Mouse (Mus musculus) thymus, postnatal 4 days (tissue): ENCODE data around the gene Fos.
A peak's percentile ranks its signal among the peaks of the same experiment; 100 is the strongest.

Source experiments
- DNase-seq: peaks from one replicate; pipeline ENCODE4 v3.0.0; 2021

Fos gene

DNA sequence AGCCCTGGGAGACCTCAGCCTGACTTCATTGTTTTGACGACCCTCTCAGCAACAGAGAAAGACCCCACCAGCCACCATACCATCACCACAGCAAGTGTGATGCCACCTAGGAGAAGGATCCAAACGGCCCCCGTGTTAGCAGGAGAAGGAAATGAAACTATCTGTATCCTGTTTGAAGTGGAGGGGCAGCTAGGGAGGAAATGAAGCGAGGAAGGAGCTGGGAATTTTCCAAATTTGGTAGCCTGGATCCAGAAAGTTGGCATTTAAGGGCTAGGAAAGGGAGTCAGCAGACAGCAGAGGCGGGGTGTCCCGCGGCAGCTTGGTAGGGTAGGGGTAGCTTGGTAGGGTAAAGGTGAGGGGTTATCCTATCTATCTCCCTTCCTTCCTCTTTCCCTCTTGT lies 10.9 kb upstream of the Fos start:
- no peak for DNase-seq

DNA sequence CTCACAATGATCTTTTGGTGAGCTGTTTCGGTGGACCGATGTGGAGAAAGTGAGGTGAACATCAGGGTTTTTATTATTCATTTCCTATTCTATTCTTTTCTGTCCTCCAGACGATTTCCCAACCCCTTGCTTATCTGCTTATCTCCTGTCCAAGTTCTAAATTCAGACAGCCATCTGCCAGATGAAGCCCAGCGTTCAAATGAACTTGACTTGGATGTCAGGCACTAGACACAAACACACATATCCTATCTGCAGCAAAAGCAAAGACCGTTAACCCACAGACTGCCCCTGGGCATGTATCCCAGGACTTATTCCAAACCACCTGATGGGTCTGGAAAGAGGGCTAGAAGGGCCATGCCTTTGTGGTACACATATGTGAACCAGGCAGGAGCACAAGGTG lies 9.3 kb upstream of the Fos start:
- DNase-seq: no peak

DNA sequence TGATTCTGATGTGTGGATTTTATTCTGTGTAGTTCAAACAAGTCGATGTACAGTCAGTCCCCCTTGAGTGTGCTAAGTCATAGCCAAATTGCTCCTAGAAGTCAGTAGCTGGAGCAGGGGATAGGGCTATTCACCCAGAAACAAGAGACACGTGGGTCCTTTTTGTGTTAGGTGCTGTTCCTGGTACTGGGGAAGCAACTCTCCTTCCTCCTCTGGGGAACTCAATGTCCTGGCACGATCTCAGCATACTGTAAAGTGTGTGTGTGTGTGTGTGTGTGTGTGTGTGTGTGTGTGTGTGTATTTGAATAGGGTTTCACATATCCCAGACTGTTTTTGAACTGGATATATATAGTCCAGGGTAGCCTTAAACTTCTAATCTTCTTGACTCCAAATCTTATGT lies 8.8 kb upstream of the Fos start:
- no peak for DNase-seq

DNA sequence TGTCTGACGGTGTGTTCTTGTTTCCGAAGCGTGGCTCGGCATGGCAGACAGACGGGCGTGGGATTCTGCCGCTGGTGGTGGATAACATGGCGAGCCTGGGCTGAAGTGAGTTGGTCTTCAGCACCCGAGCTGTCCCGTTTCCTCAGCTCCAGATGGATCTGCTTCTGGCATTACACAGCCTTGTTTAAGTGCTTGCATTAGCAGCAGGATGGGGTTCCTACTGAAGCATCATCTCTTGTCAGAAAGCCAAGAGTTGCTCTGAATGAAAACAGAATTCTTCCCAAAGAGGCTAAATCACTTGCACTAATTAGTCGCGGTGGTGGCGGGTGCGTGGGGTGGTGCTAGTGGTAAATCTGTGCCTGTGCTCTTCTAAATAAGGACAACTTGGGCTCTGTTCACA lies 5.8 kb upstream of the Fos start:
- DNase-seq: no peak

DNA sequence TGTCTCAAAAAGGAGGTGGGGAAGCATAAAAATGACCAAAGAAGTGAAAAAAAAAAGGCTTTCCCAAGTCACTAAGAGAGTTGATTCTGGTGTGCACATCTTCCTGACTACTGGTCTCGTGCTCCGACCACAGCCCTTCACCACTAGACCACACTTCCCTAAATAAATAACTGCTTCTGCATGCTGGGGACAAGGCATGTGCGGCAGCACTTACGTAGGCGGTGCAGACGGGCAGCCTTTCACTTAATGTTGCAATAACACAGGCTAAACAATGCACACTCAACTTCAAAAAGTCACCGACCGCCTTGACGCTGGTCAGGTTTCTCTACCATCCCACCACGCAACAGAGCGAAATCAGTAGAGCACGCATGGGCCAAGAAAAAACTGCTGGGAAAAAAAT lies 5.0 kb upstream of the Fos start:
- no peak for DNase-seq

DNA sequence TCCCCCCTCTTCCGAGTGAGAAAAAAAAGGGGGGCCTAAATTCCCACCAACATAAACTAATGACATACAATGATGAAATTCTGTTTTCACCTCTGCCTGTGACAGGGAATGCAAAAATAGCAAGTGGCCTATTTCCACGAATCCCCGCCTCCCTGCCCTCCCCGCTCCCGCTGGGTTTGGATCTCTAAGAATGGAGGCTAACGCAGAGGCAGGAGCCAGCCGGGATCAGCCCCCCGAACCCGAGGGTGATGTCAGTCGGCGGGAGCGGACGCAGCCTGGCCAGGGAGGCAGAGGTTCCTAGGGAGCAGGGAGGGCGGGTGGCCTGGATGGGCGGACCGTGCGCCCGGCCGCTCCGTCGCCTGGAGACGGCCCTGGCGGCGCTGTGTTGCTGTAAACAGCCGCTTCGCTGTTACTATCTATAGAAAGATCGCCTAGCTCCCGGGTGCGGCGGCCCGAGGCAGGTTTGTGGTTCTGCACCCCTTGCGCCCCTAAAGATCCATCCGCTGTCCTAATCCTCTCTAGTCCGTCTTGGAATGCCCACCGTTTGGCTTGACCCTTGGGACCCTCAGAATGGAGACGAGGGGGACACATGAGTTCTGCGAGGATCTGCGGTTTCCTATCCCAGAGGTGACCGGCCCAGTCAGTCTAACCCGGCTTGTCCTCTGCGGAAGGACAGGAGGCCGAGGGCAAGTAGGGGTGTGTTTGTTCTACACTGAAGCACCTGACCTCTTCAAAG lies 1.6 kb upstream of the Fos start:
- DNase-seq: peak; percentile 51

DNA sequence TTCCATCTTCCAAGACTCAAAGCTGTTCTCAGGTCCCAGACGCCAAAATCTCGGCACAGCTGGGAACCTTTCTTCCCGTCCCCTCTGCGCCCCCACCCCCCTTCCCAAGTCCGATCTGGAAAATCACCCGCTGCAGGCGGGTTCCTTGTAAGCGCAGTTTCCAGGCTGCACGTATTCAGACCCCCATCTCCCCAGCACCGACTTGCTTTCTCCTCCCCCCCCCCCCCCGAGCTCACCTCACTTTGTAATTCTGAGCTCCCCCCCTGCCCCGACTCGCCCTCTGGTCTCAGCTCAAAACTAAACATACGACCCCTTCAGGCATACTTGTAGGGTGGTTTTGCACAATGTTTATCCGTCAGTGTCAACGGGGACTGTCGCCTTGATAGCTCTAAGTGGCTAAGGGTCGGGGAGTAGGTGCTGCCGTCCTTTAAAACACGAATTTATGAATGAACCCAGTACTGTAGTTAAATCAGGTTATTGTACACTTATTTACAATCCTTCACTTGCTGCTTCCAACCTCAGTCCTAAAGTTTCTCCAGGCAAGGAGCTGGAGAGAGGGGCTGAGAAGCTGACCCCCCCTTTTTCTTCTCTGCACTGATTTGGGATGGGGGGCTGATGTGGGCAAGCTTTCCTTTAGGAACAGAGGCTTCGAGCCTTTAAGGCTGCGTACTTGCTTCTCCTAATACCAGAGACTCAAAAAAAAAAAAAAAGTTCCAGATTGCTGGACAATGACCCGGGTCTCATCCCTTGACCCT lies 857 bp upstream of the Fos start:
- DNase-seq: peak; percentile 34

DNA sequence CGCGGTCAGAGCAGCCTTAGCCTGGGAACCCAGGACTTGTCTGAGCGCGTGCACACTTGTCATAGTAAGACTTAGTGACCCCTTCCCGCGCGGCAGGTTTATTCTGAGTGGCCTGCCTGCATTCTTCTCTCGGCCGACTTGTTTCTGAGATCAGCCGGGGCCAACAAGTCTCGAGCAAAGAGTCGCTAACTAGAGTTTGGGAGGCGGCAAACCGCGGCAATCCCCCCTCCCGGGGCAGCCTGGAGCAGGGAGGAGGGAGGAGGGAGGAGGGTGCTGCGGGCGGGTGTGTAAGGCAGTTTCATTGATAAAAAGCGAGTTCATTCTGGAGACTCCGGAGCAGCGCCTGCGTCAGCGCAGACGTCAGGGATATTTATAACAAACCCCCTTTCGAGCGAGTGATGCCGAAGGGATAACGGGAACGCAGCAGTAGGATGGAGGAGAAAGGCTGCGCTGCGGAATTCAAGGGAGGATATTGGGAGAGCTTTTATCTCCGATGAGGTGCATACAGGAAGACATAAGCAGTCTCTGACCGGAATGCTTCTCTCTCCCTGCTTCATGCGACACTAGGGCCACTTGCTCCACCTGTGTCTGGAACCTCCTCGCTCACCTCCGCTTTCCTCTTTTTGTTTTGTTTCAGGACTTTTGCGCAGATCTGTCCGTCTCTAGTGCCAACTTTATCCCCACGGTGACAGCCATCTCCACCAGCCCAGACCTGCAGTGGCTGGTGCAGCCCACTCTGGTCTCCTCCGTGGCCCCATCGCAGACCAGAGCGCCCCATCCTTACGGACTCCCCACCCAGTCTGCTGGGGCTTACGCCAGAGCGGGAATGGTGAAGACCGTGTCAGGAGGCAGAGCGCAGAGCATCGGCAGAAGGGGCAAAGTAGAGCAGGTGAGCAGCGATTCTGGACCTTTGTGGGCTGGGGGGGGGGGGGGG lies 875 bp downstream of the Fos start:
- peak; percentile 58 for DNase-seq

DNA sequence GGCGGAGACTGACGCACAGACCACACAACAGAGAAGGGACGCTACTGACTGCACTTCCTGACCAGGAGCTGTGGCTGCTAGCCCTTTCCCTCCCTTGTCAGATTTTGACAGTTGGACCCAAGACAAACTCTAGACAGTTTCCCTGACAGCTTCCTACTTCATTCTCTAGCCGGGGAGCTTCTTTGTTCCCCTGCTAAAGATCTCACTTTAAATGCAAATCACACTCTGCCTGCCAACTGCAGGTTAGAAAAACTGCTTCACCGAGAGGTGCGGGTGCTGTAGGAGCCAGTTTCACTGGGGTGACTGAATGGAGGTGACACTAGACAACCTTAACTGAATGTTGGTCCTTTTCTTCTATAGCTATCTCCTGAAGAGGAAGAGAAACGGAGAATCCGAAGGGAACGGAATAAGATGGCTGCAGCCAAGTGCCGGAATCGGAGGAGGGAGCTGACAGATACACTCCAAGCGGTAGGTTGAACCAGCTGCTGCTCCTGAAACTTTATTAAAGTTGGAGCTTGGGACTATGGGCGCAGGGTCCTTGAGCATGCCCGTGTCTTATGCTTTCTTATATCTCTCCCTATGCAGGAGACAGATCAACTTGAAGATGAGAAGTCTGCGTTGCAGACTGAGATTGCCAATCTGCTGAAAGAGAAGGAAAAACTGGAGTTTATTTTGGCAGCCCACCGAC lies 1.7 kb downstream of the Fos start:
- no peak for DNase-seq

DNA sequence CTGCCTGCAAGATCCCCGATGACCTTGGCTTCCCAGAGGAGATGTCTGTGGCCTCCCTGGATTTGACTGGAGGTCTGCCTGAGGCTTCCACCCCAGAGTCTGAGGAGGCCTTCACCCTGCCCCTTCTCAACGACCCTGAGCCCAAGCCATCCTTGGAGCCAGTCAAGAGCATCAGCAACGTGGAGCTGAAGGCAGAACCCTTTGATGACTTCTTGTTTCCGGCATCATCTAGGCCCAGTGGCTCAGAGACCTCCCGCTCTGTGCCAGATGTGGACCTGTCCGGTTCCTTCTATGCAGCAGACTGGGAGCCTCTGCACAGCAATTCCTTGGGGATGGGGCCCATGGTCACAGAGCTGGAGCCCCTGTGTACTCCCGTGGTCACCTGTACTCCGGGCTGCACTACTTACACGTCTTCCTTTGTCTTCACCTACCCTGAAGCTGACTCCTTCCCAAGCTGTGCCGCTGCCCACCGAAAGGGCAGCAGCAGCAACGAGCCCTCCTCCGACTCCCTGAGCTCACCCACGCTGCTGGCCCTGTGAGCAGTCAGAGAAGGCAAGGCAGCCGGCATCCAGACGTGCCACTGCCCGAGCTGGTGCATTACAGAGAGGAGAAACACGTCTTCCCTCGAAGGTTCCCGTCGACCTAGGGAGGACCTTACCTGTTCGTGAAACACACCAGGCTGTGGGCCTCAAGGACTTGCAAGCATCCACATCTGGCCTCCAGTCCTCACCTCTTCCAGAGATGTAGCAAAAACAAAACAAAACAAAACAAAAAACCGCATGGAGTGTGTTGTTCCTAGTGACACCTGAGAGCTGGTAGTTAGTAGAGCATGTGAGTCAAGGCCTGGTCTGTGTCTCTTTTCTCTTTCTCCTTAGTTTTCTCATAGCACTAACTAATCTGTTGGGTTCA lies 2.5 kb downstream of the Fos start:
- DNase-seq: no peak

DNA sequence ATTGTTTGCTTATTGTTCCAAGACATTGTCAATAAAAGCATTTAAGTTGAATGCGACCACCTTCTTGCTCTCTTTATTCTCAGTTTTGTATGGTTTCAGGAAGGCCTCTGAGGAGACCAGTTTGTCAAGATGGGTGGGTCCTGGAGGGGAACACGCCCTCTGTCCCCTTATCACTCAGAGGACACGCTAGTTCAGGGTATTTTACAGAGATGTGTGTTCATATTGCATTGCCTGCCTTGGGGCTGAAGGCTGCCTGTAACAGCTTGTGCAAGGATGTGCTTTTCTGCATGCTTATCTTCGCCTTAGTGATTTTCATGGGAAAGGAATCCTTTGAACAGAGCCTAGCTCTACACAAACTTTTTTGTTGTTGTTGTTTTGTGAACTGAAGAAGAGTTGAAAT lies 3.5 kb downstream of the Fos start:
- no peak for DNase-seq

DNA sequence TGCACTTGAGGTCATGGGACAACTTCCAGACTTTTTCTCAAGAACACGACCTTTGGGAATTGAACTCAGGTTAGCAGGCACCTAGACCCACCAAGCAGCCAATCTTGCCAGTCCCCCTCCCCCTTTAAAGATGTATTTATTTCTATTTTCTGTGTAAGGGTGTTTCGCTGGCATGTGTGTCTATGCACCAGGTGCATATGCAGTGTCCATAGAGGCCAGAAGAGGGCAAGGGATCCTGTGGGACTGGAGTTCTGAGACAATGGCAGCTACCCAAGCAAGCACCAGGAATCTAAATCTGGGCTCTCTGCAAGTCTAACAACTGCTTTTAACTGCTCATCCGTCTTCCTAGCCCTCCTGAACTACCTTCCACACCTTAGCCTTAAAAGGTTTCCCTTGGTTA lies 4.1 kb downstream of the Fos start:
- DNase-seq: no peak

DNA sequence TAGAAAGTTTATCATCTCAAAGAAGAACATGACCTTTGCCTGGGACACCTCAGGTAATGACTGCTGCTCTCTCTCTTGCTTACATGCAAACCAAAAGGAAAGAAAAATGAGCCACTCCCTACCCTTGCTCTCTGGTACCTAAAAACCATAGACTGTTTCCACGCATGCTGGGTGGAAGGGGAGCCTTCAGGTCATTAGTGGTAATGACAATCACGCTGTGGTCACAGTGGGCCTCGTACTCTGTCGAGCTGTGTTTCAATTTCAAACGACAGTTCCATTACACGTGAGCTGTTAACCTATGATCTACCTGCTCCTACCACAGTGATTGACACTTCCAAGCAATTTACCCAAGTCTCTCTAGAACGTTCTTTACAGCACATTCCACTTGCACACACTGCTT lies 5.0 kb downstream of the Fos start:
- DNase-seq: no peak

DNA sequence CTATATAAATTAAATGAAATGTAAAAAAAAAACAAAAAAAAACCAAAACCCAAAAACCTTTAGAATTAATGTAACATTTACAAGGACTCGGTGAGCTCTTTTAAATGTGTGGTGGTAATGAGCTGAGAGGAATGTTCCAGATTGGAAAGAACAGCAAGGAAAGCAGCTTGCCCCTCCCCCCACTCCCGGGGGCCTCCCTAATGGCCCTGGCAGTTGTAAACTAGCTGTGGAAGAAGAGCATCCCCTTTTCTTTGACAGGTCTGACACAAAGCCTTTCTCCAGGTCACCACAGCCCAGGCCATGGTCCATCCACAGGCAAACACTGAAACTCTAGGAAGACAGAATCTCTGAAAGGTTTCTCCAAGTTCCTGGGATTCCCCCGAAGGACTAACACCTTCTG lies 5.5 kb downstream of the Fos start:
- DNase-seq: no peak

DNA sequence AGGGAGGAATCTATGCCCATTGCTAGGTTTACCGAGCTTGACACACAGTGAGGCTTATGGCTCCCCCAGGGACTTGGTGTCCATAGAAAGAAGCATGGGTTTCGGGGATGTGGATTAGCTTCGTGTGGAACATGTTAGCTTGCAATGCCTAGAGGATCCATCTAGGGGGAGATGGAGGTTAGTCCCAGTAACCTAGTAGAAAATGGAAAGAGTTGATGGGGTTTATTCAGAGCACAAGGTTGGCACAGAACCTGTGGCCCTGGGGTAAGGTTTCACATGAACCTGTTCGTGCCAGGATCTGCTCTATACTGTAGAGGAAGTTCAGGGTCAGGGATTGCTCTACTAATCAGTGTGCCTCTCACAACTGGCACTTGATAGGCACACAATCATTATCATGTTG lies 9.5 kb downstream of the Fos start:
- no peak for DNase-seq

DNA sequence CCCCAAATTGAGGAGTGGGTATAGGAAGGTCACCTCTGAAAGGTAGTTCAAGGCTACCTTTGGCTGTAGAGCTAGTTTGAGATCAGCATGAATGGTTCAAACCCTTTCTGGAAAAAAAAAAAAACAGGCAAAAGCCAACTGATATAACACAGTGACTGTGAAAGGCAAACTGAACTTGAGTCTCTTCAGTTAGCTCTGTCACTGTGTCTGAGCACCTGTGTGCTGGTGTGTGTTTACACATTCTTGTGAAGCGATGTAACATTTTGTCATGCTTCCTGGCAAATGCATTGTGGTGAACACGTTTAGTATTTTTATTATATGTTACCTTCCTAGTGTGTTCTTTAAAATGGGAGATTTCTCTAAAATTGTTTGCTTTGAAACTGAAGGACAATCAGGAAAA lies 11.0 kb downstream of the Fos start:
- no peak for DNase-seq

DNA sequence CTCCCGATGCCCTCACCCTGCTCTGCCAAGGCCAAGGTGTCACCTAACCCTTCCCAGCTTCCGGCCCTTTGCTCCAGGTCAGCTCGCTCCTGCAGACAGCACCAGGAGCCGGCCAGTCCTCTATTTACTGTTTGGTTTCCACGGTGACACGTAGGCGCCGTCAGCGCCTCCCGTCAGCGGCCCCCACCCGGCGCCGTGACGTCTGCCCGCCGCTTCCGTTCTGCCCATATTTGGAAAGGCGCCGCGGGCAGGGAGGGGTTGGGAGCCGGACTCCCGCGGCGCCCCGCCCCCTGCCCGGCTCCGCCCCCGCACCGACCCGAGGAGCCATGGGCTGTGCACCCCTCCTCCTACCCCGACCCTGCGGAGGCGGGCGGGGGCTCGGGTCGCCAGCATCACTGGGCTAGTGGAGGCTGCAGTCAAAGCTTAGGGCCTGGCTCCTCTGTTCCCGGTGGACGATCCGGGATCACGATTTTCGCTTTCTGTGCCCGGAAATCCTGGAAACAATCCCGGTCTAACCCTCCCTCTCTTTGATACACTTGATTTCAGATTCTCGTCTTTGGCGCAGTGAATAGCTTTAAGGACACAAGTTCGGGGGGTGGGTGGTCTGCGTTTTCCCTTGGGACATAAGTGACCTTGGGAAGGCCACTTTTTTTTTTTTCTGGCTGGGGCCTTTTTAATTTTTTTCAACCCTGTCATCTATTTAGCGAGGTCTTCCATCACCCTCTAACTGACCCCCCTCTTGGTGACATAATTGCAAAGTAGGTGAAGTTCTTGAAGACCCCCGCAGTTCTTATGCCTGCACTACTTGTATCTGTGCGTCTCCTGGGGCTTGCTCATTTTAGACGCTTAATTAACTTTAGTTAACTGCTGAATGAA lies 12.4 kb downstream of the Fos start:
- peak; percentile 99 for DNase-seq

DNA sequence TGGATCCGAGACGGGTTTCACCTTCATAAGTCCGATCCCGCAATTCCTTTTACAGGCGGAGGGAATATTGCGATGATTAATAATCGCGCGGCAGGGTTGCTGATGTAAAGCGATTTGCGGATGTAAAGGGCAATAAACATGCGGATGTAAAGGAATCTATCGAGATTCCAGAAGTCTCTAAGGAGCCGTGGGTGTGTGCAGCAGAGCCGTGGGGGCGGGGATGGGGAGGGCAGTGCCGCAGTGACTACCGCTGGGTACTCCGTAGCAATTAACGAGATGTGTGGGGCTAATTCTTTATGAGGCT lies 13.0 kb downstream of the Fos start:
- peak; percentile 36 for DNase-seq

DNA sequence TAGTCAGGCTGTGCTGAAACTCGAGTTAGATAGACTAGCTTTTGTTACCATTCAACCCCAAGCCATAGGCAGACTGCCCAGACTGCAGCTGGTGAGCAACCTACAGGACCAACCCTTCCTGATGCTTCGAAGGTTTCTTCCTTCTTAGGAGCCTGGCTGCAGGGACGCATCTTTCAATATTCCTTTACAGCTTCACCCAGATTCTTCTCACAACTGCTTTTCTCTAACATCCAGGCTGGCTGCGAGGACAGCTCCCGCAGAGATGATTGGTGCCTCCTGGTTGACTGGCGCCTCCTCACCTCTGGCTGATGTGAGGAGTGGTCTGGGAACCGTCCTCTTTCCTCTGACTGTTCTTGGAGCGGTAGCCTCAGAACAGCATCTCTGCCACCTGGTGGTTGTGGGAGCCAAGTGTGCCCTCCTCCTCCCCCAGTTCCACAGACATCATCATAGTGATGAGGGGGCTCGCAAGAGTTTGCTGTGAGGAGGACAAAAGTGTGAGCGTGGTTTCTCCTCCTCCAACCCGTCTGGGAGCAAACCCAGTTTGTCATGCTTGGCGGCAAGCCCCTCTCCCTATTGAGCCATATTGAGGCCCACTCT lies 14.0 kb downstream of the Fos start:
- DNase-seq: peak; percentile 85

DNA sequence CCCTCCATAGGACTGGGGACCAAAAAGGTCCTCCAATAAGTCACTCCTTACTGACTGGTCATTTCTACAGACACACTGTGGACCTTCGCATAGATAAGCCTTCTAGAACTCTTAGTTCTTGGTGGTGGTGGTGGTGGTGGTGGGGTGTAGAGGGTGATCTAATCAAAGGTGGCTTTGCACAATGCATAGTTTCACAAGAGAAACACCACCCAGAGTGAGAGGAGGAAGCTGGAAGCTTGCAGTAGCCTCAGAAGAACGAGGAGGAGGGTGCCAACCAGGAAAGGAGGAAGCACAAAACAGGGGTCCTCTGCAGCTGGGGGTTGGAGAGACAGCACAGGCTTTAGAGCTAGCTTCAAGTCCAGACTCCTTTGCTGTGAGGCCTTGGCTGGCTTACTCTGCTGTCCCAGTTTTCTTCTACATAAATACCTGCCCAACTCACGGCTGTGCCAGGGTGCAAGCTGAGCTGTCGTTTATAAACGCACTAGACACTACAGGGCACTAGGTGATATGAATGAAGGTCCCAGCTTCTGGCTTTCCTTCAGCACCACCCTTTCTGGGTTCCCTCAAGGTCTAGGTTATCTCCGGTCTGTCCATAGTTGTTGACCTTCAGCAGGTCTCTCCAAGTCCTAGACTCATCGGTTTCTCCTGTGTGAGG lies 15.7 kb downstream of the Fos start:
- DNase-seq: no peak
